Mouse (Mus musculus) MEL (cell line): ENCODE measurements around the gene Prkag1.

Experiments
- CTCF ChIP-seq, 3 experiments: IDR thresholded peaks in 2 of 3; conservative IDR thresholded peaks in 1 of 3; 2 replicates each; pipeline ENCODE4 v1.5.1; 2011 to 2012; ENCODE audit warnings: low read length in 3 of 3, low read depth in 2 of 3, mild to moderate bottlenecking in 2 of 3, improper control_type of control experiment in 1 of 3, inconsistent platforms in 1 of 3, mixed read lengths in 1 of 3, moderate library complexity in 1 of 3; ENCODE audit not compliant: control insufficient read depth in 1 of 3, insufficient read depth in 1 of 3, poor library complexity in 1 of 3, severe bottlenecking in 1 of 3
- EP300 ChIP-seq, 2 experiments: IDR thresholded peaks; 2 replicates each; pipeline ENCODE4 v1.6.1; 2011; ENCODE audit warnings: improper control_type of control experiment in 2 of 2, low read length in 2 of 2, low read depth in 1 of 2, mild to moderate bottlenecking in 1 of 2
- GATA1 ChIP-seq: IDR thresholded peaks from 2 replicates; pipeline ENCODE4 v1.6.1; 2011; ENCODE audit warnings: low read depth, low read length, improper control_type of control experiment
- MAZ ChIP-seq: IDR thresholded peaks from 2 replicates; pipeline ENCODE4 v1.6.1; 2012; ENCODE audit warnings: low read depth, mild to moderate bottlenecking, inconsistent platforms, low read length, improper control_type of control experiment
- NELFE ChIP-seq: IDR thresholded peaks from 2 replicates; pipeline ENCODE4 v1.6.1; 2011; ENCODE audit warnings: low read depth, low read length, improper control_type of control experiment
- NRF1 ChIP-seq: IDR thresholded peaks from 2 replicates; pipeline ENCODE4 v1.6.1; 2014; ENCODE audit warnings: low read depth, mild to moderate bottlenecking, inconsistent platforms, low read length, improper control_type of control experiment, moderate library complexity; ENCODE audit not compliant: poor library complexity, insufficient read depth, severe bottlenecking
- POLR2A ChIP-seq, 2 experiments: IDR thresholded peaks; 2 replicates each; pipeline ENCODE4 v1.6.1; 2011 to 2012; ENCODE audit warnings: low read length in 2 of 2, mild to moderate bottlenecking in 2 of 2, control low read depth in 1 of 2, improper control_type of control experiment in 1 of 2, low read depth in 1 of 2, moderate library complexity in 1 of 2; ENCODE audit not compliant: control insufficient read depth in 1 of 2, insufficient read depth in 1 of 2, poor library complexity in 1 of 2
- TAL1 ChIP-seq: IDR thresholded peaks from 2 replicates; pipeline ENCODE4 v1.6.1; 2012; ENCODE audit warnings: mild to moderate bottlenecking, inconsistent platforms, low read length, moderate library complexity, mixed read lengths
- TBP ChIP-seq: IDR thresholded peaks from 2 replicates; pipeline ENCODE4 v1.8.0; 2011; ENCODE audit warnings: low read depth, low read length, improper control_type of control experiment
- USF1 ChIP-seq: IDR thresholded peaks from 2 replicates; pipeline ENCODE4 v1.6.1; 2014; ENCODE audit warnings: low read depth, mild to moderate bottlenecking, inconsistent platforms, low read length, improper control_type of control experiment, moderate library complexity
- ZKSCAN1 ChIP-seq: IDR thresholded peaks from 2 replicates; pipeline ENCODE4 v1.6.1; 2012; ENCODE audit warnings: low read depth, mild to moderate bottlenecking, inconsistent platforms, low read length, improper control_type of control experiment, moderate library complexity

- TF ChIP-seq EP300 (IDR thresholded peaks at IDR 0.05; ENCODE audit: low read depth in 1 of 2, low read length in 2 of 2) (no peak), CTCF (IDR thresholded peaks at IDR 0.05 in 2 of 3, conservative IDR thresholded peaks at IDR 0.05 in 1 of 3; ENCODE audit: control insufficient read depth in 1 of 3, insufficient read depth in 1 of 3, low read depth in 2 of 3, low read length in 3 of 3, poor library complexity in 1 of 3, severe bottlenecking in 1 of 3) (no peak), POLR2A (IDR thresholded peaks at IDR 0.05; ENCODE audit: control insufficient read depth in 1 of 2, insufficient read depth in 1 of 2, low read depth in 1 of 2, low read length in 2 of 2, poor library complexity in 1 of 2) (no peak), NELFE (no peak), GATA1 (no peak), ZKSCAN1 (no peak), TAL1 (no peak), USF1 (no peak), NRF1 (no peak), MAZ (no peak), TBP (no peak)
These were observed 4.0 kb upstream of the Prkag1 start for GRCm38 (mm10) chr15:98835291-98835690.
